Mouse (Mus musculus): ENCODE data around the gene Map3k4.
"Not testable (repeated sequence)": the region's sequence is repeated elsewhere in the genome, so short reads cannot be mapped to it uniquely, and the experiment has no call there.

Map3k4 gene

DNA sequence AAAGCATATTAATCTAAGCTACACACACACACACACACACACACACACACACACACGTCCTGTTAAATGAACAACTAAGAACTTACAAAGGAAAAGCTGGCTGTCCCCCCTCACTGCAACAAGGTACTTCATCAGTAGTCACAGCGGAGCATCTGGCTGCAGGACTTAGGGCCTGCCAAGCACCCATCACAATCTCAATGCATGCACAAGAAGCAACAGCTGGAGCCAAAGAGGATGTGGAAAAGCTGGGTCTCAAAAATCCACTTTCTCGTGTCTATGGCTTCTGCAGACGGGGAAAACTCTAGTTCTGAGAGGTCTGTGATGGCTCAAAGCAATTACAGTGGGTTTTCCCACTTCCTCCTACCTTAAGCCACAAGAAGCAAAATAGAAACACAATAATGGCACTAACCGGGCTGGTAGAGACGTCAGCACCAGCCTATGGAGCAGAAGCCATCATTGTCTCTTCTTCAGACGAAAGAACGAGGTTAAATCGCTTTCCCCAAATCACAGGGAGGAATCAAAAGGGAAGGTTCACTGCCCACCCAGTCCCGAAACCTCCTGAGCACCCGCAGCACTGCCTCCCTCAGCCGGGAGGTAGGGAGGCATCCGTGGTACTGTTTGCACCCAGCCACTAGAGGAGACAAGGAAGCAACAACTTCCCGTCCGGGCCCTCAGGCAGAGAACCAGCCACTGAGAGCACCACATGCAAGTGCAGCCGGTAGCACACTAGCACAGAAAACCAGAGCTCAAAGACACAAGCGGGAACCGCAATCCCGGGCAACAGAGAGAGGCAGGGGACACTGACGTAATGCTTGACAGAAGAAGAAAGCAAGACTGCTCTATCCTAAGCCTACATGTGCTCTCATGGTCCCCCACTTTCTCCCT is 11.1 kb downstream of the Map3k4 start:
- DNase-seq (ENCODE audit: low read depth, low spot score): peak; percentile 42

DNA sequence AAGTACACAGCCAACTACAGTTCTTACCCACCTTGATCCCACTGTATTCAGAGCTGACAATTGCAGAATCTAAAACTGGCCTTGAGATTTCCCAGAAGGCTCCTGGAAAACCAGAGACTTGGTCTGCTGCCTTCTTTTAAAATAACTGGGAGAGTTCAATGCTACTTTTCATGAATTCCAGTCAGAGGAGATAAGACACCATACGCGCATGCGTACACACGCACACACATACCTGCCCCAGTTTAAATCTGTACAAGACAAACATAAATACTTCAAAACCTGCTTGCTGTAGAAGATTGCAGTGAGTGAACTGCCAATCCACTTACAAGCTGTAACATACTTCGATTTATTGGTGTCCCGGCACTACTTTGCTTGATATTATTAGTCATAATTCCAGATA is 13.9 kb downstream of the Map3k4 start:
- DNase-seq (ENCODE audit: low read depth, low spot score): no peak

DNA sequence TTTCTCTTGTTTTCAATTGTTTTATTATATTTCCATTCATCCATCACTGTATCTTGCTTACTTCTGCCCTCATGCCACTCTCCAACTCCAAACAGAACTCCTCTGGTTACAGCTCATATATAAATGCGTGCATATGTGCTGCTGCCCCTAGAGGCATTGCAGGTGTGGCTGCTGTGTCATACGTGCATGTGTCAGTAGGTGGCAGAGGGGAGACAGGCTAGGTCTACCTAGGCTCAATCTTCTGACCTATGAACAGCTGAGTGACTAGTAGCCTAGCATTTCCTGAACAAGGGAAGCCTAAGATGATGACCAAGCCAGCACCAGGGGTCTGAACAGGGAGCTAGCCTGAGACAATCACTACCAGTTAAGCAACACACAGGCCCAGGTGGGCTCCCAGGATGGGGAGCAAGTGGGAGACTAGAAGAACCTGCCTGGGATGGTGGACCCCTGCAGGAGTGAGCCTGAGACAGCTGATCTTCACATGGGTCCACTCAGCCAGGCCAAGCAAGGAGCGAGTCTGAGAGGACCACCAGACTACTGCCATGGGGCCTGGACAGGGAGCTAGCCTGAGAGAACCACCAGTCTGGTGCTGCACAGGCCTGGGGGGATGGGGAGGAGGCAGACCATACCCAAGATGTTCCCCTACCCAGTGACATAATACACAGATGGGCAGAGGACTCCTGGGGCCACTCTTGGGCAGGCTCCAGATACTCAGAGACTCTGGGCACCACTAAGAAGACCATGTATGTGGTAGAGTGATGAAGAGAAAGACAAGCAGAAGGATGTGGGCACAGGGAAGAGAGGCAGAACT is 17.5 kb downstream of the Map3k4 start:
- DNase-seq (ENCODE audit: low read depth, low spot score): peak; percentile 72

DNA sequence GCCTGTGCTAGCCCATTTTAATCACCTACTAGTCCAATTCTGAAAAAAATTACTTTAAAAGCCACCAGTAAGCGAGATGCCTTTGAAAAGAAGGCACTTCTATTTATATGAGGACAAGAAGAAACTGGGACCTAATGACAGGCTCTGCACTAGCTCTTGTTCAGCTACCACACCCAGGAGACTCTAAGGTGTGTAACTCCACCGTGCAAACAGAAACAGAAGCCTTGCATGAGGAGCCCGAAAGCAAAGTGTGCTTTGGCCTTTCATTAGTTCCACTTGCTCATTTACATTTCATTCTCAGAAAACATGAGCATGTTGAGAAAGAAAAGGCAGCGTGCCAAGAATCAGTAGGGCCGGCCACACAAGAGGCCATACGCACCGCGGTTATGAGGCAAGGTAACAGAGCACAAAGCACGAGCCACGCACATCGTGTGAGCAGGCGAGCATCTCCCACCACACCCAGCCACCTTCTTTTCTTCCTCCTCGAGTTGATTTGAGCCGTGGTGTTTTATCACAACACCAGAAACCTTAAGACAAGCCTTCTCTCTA is 18.4 kb downstream of the Map3k4 start:
- DNase-seq (ENCODE audit: low read depth, low spot score): peak; percentile 27

DNA sequence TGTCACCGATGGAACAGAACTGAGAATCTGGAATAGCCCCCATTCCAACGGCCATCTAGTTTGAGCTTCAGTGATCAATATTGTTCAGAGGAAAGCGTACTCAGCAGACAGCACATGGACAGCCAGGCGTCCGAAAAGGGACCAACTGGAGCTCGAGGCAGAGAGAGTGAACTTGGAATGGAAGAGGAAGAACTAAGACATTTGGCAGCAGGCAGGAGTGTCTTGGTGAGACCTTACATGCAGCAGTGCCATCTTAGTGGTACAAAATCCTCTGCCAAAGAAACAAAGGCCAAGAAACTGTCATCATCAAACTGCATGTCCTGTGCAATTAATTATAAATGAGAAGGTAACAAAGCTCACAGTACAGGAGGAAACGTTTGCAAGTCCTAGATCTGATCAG is 19.2 kb downstream of the Map3k4 start:
- DNase-seq (ENCODE audit: low read depth, low spot score): no peak

DNA sequence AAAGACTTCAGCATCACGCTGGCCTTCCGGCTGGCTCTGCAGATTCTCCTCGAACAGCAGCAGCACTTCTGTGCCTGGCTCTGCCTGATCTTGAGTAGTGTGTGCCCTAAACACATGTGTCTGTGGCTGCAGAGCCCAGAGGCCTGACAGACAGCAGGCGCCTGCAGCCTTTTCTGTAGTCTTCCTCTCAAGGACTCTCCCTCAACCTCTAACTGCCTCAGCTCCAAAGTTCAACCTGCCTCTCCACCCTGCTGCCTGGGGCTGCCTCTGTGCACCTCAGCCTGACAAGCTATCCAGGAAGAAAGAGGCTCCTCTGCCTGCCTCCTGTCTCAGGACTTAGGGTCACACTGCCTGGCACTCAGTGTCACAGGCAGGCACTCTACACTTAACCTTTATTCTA is 20.6 kb downstream of the Map3k4 start:
- DNase-seq (ENCODE audit: low read depth, low spot score): no peak

DNA sequence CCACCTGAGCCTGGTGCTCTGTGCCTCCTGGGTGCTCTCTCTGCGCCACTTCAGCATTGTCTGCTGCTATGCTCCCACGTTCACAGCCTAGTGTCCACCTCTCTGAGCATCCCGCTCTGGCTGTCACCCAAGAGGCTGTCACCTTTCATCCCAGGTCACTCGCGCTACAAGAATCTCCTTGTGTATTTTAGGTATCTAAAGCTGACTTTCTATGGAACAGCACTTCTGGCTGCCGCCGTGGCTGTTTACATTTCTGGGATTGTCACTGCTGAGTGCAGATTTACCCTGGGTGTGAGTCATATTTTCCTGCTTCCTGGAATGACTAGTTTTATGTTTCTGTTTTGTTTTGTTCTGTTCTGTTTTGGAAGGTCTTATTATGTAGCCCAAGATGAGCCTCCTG is 21.3 kb downstream of the Map3k4 start:
- DNase-seq (ENCODE audit: low read depth, low spot score): peak; percentile 62

DNA sequence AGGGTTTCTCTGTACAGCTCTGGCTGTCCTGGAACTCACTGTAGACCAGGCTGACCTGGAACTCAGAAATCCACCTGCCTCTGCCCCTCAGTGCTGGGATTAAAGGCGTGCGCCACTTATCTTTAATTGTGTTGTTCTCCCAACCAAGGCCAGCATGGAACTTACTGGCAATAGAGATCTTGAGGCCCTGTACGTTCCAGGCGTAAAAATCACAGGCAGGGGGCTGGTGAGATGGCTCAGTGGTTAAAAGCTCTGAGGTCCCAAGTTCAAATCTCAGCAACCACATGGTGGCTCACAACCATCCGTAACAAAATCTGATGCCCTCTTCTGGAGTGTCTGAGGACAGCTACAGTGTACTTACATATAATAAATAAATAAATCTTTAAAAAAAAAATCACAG is 22.7 kb downstream of the Map3k4 start:
- not testable (repeated sequence) for DNase-seq (ENCODE audit: low read depth, low spot score)

DNA sequence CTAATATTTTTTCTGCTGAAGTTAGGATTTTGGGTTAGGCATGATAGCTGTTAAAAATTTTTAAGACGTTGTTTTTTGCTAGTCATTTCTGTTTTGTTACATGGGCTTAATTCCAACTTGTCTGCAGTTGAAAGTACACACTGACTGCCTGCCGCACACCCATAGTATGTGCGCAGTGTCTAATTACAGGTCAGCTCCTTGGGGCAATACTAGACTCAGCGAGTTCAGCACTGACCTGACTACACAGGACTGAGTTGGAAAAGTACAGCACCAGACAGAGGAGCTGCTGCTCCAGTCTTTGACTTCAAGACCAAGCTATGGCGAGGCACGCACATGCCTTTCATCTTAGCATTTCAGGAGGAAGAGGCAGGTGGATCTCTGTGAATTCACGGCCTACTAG is 24.2 kb downstream of the Map3k4 start:
- DNase-seq (ENCODE audit: low read depth, low spot score): no peak

DNA sequence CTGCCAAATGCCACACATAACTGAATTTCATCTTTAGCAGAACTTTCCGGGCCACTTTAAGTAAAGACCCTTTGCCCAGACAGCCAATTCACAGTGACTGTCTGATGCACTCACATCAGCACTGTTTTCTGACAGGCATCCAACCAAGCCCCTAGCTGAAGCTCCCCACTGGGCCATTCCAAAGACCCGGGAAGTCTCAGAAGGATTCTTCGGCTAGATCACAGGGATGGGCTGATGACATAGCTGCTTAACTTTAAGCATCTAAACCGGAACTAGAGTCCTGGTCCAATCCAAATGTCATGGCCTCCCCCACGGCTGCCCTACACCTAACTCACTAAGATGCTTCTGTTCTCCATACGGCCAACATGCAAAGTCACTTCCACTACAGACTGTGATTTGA is 25.0 kb downstream of the Map3k4 start:
- no peak for DNase-seq (ENCODE audit: low read depth, low spot score)

DNA sequence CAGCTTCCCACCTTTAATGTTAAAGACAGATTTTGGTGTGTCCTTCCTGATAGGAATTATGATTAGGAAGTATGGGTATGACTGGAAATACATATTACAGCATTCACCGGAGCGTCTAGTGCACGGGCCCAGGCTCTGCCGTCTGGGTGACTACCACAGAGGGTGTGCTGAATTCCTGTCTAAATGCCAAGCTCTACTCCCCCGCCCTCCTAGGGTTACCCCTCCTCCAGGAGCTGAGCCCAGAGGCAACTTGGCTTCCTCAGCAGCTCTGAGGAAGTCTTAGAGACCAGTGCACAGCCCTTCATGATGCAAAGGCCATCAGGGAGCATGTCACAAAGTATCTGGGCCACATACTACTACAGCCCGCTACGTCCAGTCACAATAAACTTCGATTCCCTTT is 25.7 kb downstream of the Map3k4 start:
- peak; percentile 62 for DNase-seq (ENCODE audit: low read depth, low spot score)

DNA sequence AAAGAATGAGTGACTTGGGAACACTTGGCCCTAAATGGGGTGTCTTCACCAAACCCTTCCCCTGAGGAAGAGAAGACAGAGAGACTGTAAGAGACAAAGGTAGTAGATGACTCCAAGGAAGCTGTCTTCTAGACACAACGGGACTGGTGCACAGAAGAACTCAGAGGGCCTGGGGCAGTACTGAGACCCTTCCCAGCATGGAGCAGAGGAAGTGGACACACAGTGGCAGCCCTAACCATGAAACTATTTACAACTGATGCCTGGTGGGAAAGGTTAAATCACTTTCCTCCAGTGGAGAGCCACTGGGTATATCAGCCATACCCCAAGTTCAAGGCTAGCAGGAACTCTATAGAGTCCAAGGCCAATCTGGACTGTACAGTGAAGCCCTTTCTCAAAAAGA is 26.2 kb downstream of the Map3k4 start:
- no peak for DNase-seq (ENCODE audit: low read depth, low spot score)

DNA sequence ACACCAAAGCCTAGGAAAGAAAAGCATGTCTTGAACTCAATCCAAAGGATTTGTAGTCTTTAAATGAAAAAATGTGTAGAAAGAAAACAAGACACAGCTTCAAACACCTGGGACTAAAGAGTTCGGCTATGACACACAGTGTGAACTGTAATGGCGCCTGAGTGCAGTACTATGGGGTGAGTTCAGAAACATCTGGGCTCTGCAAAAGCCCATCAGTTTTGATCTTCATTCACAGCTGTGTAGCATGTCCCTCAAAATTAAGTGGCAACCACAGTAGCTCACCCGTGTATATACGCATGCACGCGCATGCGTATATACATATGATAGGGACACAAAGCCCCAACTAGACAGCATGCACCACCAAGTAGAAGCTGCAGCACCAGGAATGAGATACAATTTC is 27.4 kb downstream of the Map3k4 start:
- no peak for DNase-seq (ENCODE audit: low read depth, low spot score)

DNA sequence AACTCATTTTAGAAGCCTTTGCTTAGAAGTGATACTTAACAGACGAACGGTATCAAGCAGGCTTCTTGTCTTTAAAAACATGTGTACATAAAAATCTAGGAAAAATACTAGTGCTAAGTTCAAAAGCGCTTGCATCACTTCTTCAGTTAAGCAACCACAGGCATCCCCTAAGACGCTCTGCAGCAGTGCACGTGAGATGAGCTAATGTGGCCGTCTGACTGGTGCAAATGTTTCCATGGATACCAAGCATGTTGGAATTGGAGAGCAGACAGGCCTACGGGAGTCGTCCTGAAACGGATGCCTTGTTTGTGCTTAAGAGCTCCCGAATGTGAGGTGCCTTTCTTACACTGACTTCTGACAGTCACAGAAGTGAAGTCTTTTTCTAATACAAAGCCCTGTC is 27.9 kb downstream of the Map3k4 start:
- peak; percentile 92 for DNase-seq (ENCODE audit: low read depth, low spot score)

DNA sequence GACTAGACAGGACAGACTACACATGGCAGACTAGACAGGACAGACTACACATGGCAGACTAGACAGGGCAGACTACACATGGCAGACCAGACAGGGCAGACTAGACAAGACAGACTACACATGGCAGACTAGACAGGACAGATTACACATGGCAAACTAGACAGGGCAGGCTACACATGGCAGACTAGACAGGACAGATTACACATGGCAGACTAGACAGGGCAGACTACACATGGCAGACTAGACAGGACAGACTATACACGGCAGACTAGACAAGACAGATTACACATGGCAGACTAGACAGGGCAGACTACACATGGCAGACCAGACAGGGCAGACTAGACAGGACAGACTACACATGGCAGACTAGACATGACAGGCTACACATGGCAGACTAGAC is 28.8 kb downstream of the Map3k4 start:
- DNase-seq (ENCODE audit: low read depth, low spot score): not testable (repeated sequence)

DNA sequence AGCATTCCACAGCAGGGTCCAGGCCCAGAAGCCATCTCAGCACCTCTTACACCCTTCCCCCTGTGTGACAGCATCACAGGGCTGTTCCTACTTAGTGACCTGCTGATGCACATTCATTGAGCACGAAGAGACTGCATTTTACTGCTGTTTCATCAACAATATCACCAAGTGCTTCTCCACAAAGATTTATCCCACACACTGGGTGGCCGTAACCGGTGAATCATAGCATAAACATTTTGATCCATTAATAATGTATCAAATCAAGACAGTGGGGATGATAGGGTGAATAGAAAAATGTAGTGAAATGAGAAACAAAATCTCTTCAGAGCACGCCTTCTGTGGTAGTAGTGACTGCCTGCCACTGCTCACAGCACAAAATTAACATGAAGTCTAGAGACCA is 29.7 kb downstream of the Map3k4 start:
- DNase-seq (ENCODE audit: low read depth, low spot score): no peak

DNA sequence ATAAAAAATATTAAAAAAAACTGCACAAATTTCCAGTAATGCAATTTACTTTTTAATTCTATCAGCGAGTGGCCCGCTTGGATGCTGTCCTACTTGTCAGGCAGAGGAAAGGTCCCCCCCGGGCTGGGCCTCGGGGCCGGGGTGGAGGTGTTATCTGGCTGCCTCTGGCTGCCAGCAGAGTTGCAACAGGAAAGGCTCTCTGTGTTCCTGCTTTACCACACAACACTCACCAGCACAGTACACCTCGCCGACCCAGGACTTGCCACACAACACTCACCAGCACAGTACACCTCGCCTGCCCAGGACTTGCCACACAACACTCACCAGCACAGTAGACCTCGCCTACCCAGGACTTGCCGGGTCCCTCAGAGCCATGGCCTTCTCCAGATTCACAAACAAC is 38.8 kb downstream of the Map3k4 start:
- no peak for DNase-seq (ENCODE audit: low read depth, low spot score)

DNA sequence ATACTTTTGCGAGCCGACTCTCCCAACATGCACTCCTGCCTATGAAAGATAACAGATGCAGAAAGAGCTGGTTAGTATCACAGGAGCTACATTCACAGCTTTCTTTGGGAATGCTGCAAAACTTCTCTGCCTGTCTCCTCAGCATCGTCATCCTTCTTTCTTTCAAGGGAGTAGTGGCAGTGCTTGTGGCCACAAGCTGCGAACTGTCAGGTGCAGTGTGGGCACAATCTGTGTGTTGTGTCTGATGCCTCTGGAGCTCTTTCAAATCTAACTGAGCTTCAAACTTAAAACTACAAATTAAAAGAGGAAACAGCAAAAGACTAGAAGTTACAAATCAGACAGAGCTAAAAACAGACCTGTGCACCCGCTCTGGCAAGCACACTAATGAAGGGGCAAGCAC is 40.5 kb downstream of the Map3k4 start:
- peak; percentile 71 for DNase-seq (ENCODE audit: low read depth, low spot score)

DNA sequence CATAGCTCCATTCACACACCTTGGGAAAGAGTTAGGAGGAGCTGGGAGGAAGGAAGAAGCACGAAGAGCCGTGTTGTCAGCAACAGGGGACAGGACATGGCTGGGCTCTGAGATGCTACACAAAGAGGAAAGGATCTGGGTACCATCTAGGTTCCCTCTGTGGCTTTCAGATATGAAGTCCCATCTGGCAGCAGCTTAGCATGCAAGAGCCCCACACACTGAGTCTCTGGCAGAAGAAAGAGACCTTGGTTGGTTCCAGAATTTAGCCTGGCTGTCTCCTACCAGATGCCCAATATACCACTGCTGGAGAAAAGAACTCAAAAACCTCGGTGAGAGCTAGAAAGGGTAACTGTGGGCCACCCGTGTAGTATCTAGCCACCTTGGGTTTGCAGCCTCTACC is 41.3 kb downstream of the Map3k4 start:
- peak; percentile 49 for DNase-seq (ENCODE audit: low read depth, low spot score)

DNA sequence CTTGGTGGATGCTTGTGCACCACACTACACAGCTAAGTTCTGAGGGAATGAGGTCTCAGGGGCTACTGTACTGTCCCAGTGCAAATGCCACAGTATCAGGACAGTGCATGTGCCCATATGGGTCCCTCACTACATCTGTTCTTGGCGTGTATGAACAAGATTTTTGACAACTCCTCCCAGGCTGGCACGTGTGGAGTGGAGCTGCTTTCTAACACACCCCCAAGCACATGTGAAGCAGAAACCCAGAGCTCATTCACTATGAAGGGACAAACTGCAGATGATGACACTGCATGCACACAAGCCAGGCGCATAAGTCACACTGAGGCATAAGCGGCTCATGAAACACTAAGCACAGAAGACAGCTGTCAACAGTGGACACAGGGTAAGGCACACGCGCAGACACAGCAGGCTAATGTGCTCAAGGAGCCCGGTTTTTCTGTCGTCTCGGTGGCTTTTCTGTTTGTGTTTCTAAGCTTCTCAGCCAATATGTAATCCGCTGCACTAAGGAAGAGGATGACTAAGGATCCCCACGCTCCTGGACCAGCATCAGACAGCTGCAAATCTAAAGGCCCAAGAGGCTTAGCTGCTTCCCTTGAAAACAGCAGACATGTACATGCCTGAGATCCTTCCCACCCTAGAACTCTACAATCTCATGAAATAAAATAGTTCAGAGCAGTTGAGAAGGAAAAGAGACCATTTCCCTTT is 41.9 kb downstream of the Map3k4 start:
- DNase-seq (ENCODE audit: low read depth, low spot score): peak; percentile 63

DNA sequence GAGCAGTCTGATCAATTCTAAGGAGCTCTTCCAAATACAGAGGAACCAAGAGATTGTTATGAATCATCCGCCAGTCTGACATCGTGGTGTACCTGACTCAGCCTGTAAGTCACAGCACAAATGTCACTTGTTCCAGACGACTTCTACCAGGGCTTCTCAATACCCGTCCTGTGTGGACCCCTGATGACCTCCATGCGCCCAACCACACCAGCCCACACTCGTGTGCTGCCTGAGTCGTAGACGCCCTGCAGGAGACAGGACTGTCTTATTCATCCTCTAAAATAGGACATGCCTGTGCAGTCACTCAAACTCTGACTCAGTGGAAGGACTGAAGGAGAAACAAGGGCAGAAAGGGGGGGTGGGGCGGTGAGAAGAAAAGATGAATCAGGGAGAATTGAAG is 42.8 kb downstream of the Map3k4 start:
- peak; percentile 74 for DNase-seq (ENCODE audit: low read depth, low spot score)

DNA sequence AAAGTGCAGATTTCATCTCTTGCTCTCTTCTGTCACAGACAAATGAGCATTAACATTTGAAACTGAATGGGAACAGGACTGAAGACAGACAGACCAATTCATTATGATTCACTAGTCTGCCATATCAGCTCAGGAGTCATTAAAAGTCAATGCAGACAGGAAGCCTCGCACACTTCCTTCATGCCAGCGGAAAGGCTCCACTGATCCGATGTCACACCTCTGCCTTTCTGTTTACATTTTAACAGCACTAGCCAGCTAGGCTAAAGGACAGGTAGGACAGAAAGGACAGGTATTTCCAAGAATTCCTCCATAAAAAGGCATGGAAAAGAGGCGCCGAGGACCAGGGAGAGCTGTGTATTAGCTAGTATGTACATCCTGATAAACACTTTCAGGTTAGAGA is 45.6 kb downstream of the Map3k4 start:
- no peak for DNase-seq (ENCODE audit: low read depth, low spot score)
